Mouse (Mus musculus): ENCODE results near the gene Slc16a3. TPM values are rescaled to one million over a fixed set of nuclear protein-coding genes. Genes with fewer than 3 reads are reported as not detected.
A peak's percentile ranks its signal among the peaks of the same experiment; 100 is the strongest.

Slc16a3 gene
- polyA plus RNA-seq, 1 experiment = 8.0 TPM

DNA sequence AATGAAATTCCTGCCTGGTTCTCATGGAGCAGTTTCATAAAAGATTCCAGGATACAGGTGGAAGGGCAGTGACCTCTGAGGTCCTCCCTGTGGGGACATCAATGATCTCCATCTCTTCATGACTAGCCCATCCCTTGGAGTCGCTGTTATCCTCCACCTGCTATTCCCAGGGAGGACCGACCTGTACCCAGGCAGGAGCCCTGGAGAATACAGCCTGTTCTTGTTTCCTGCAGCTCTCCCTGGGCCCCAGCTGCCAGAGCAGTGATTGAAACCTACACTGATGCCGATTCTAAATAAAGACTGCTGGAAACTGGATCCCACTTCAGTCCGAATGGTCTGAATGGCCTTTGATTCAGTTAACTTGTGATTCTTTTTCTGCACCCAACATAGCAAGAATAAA, 16.8 kb upstream of the Slc16a3 start:
- no peak for TF ChIP-seq POLR2A (IDR thresholded peaks at IDR 0.05; ENCODE audit: control insufficient read depth, extremely low read depth, insufficient read depth, low read length, poor library complexity)
- no peak for TF ChIP-seq CTCF (IDR thresholded peaks at IDR 0.05; ENCODE audit: borderline replicate concordance, control insufficient read depth, extremely low read depth, insufficient read depth, low read length, poor library complexity)
- H3K27ac ChIP-seq (ENCODE audit: control insufficient read depth, insufficient read depth, low read length) = no peak overlapping the region
- H3K4me3 ChIP-seq (ENCODE audit: control insufficient read depth, insufficient read depth, low read length) = no peak overlapping the region
- WGBS = 96% methylated on average over 4 of the region's 4 CpGs
- H3K36me3 ChIP-seq (ENCODE audit: control insufficient read depth, insufficient read depth, low read length) = no peaks in the 10 kb centered on the region
- DNase-seq = no peak
- peaks cover 11% of the 10 kb centered on the region for H3K4me1 ChIP-seq (replicated peaks; ENCODE audit: control insufficient read depth, insufficient read depth, low read length)
- no peaks in the 10 kb centered on the region for H3K27me3 ChIP-seq (ENCODE audit: control insufficient read depth, insufficient read depth, low read length)

- Histone ChIP-seq H3K4me1 (replicated peaks; ENCODE audit: control insufficient read depth, insufficient read depth, low read length) (peaks cover 11% of the 10 kb centered on the region), H3K27me3 (ENCODE audit: control insufficient read depth, insufficient read depth, low read length) (no peaks in the 10 kb centered on the region), H3K4me3 (ENCODE audit: control insufficient read depth, insufficient read depth, low read length) (peak within 1 kb of the TSS; percentile 71), H3K27ac (ENCODE audit: control insufficient read depth, insufficient read depth, low read length) (no peak within 1 kb of the TSS), H3K36me3 (ENCODE audit: control insufficient read depth, insufficient read depth, low read length) (no peaks in the 10 kb centered on the region)
- TF ChIP-seq CTCF (IDR thresholded peaks at IDR 0.05; ENCODE audit: borderline replicate concordance, control insufficient read depth, extremely low read depth, insufficient read depth, low read length, poor library complexity) (0 out of 2 replicates have a peak, but pooled peaks have one; percentile 12), POLR2A (IDR thresholded peaks at IDR 0.05; ENCODE audit: control insufficient read depth, extremely low read depth, insufficient read depth, low read length, poor library complexity) (no peak)
- peak; percentile 78 for DNase-seq
- 12% methylated on average over 44 of the region's 44 CpGs for whole genome bisulfite sequencing
Measured at GRCm38 (mm10) chr11:120932564-120933398, 15.5 kb upstream of the Slc16a3 start, which contains the start of gene Ccdc57. Gene Ccdc57, minus strand, starts transcription at chr11:120932872.

DNA sequence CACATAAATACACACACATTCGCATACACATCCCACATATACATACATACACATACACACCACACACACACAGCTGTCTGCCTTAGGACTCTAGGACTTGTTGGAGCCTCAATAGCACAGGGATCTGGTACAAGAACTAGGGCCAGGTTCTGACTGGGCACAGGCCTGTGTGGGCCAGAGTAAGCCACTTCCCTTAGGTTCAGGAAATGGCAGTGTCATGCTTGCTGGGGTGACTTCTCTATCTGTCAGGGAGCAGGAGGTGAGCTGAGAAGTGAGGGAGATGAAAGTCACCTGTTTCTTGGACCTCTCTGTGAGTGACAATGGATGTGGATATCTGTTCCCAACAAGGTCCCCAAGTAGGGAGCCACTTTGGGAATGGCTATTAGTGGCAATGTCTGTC, 10.3 kb upstream of the Slc16a3 start:
- WGBS = 89% methylated on average over 1 of the region's 1 CpGs
- TF ChIP-seq CTCF (IDR thresholded peaks at IDR 0.05; ENCODE audit: borderline replicate concordance, control insufficient read depth, extremely low read depth, insufficient read depth, low read length, poor library complexity) (no peak), POLR2A (IDR thresholded peaks at IDR 0.05; ENCODE audit: control insufficient read depth, extremely low read depth, insufficient read depth, low read length, poor library complexity) (no peak)

DNA sequence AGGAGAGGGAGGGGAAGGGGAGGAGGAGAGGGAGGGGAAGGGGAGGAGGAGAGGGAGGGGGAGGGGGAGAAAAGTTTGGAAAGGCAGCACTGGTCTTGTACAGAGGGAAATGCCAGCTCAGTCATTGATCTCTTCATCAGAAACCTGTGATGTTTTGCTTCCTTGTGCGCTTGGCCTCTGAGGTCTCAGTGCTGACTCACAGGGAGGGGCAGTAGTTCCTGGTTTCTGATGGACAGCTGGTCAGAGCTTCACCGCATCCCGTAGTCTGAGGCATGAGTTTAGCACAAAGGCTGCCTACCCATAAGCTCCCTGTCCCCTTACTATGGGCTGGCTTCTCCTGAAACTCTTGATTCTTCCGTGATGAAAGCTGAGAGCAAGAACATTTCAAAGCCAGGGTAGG, 9.5 kb upstream of the Slc16a3 start:
- H3K27me3 ChIP-seq (ENCODE audit: control insufficient read depth, insufficient read depth, low read length) = no peaks in the 10 kb centered on the region
- no peak overlapping the region for H3K4me3 ChIP-seq (ENCODE audit: control insufficient read depth, insufficient read depth, low read length)
- DNase-seq = no peak
- 34% methylated on average over 4 of the region's 4 CpGs for WGBS
- H3K27ac ChIP-seq (ENCODE audit: control insufficient read depth, insufficient read depth, low read length) = no peak overlapping the region
- TF ChIP-seq CTCF (IDR thresholded peaks at IDR 0.05; ENCODE audit: borderline replicate concordance, control insufficient read depth, extremely low read depth, insufficient read depth, low read length, poor library complexity) (no peak), POLR2A (IDR thresholded peaks at IDR 0.05; ENCODE audit: control insufficient read depth, extremely low read depth, insufficient read depth, low read length, poor library complexity) (no peak)
- H3K36me3 ChIP-seq (ENCODE audit: control insufficient read depth, insufficient read depth, low read length) = no peaks in the 10 kb centered on the region
- H3K4me1 ChIP-seq (replicated peaks; ENCODE audit: control insufficient read depth, insufficient read depth, low read length) = 0 out of 2 replicates have a peak, but pooled peaks cover 4% of the 10 kb centered on the region

More for the DNA sequence above, 10.3 kb upstream of the Slc16a3 start:
- H3K27me3 ChIP-seq (ENCODE audit: control insufficient read depth, insufficient read depth, low read length) = no peaks in the 10 kb centered on the region
- no peak overlapping the region for H3K4me3 ChIP-seq (ENCODE audit: control insufficient read depth, insufficient read depth, low read length)
- H3K4me1 ChIP-seq (replicated peaks; ENCODE audit: control insufficient read depth, insufficient read depth, low read length) = peaks cover 8% of the 10 kb centered on the region
- H3K27ac ChIP-seq (ENCODE audit: control insufficient read depth, insufficient read depth, low read length) = no peak overlapping the region
- DNase-seq = no peak
- no peaks in the 10 kb centered on the region for H3K36me3 ChIP-seq (ENCODE audit: control insufficient read depth, insufficient read depth, low read length)

- Histone ChIP-seq H3K4me1 (replicated peaks; ENCODE audit: control insufficient read depth, insufficient read depth, low read length) (0 out of 2 replicates have a peak, but pooled peaks cover 4% of the 10 kb centered on the region), H3K27me3 (ENCODE audit: control insufficient read depth, insufficient read depth, low read length) (no peaks in the 10 kb centered on the region), H3K36me3 (ENCODE audit: control insufficient read depth, insufficient read depth, low read length) (no peaks in the 10 kb centered on the region), H3K27ac (ENCODE audit: control insufficient read depth, insufficient read depth, low read length) (no peak overlapping the region), H3K4me3 (ENCODE audit: control insufficient read depth, insufficient read depth, low read length) (no peak overlapping the region)
- no peak for DNase-seq
- TF ChIP-seq CTCF (IDR thresholded peaks at IDR 0.05; ENCODE audit: borderline replicate concordance, control insufficient read depth, extremely low read depth, insufficient read depth, low read length, poor library complexity) = no peak
- 50% methylated on average over 6 of the region's 6 CpGs for WGBS
Measured at GRCm38 (mm10) chr11:120939712-120940341, 8.5 kb upstream of the Slc16a3 start.

GRCm38 (mm10) chr11:120940959-120941358, 7.3 kb upstream of the Slc16a3 start:
- TF ChIP-seq CTCF (IDR thresholded peaks at IDR 0.05; ENCODE audit: borderline replicate concordance, control insufficient read depth, extremely low read depth, insufficient read depth, low read length, poor library complexity) (no peak), POLR2A (IDR thresholded peaks at IDR 0.05; ENCODE audit: control insufficient read depth, extremely low read depth, insufficient read depth, low read length, poor library complexity) (no peak)

More at GRCm38 (mm10) chr11:120940959-120941358, 7.3 kb upstream of the Slc16a3 start:
- Histone ChIP-seq H3K27ac (ENCODE audit: control insufficient read depth, insufficient read depth, low read length) (no peak overlapping the region), H3K4me1 (replicated peaks; ENCODE audit: control insufficient read depth, insufficient read depth, low read length) (0 out of 2 replicates have a peak, but pooled peaks cover 4% of the 10 kb centered on the region), H3K27me3 (ENCODE audit: control insufficient read depth, insufficient read depth, low read length) (no peaks in the 10 kb centered on the region), H3K36me3 (ENCODE audit: control insufficient read depth, insufficient read depth, low read length) (no peaks in the 10 kb centered on the region), H3K4me3 (ENCODE audit: control insufficient read depth, insufficient read depth, low read length) (no peak overlapping the region)
- 68% methylated on average over 6 of the region's 6 CpGs for WGBS
- DNase-seq = no peak
